Mouse (Mus musculus): ENCODE measurements around the gene Timd2.

Timd2 gene

GRCm38 (mm10) chr11:46665599-46666522 is 41.0 kb downstream of the Timd2 start:
- WGBS: 68% methylated on average over 6 of the region's 6 CpGs

- WGBS: 69% methylated on average over 4 of the region's 4 CpGs
Observed at GRCm38 (mm10) chr11:46663215-46663614, 43.6 kb downstream of the Timd2 start.

DNA sequence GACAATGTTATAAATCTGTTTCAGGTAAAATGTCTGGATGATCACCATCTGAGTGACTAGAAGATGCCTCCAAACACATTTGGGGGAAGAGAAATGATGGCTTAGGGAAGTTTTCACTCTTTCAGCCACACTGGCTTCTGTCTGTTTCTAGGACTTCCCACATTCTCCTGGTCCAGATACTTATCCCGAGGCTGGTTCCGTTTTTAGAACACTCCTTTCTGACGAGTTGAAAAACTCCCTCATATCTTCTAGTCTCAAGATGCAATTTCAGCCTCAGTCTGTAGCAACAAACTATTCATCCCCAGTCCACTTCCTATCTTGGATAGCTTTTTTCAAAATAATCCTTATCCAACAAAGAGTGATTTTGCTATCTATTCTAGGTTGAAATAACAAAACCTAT is 54.4 kb downstream of the Timd2 start:
- WGBS: 50% methylated on average over 3 of the region's 3 CpGs

- WGBS: 82% methylated on average over 3 of the region's 3 CpGs
Observed at GRCm38 (mm10) chr11:46649655-46650054, 57.2 kb downstream of the Timd2 start.

DNA sequence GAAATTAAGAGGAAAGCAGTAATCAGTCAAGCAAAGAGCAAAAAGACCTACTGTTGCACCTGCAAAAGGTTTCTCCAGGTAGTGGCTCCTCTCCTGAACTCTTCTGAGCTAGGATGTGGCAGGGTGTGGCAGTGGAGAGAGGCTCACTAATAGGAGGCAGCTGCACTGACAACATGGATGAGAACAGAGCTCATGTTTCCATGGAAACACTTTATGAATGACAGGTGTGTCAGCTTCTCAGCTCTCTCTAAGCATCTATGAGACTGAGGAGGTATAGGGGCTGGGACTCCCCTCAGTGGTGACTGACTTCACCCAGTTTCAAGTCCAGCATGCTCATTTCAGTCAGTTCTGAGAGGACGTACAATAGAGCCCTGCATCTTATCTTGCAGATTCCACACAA is 62.0 kb downstream of the Timd2 start:
- 61% methylated on average over 1 of the region's 1 CpGs for WGBS

DNA sequence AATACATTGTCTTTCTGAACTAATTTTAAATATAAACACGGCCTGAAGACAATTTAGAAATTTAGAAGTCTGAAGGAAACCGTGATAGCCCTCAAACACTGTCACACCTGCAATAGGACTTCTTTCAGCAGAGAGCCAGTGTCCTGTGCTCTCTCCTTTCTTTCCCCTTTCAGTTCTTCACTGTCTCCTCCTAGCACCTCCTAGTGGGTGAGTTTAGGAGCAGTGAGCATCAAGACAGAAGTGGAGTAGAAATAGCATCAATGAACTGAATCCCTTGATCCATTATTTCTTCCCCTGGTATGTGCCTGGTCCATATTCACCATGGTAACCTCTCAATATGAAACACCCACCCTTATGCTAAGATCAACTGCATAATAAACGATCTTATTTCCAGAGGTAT is 70.3 kb downstream of the Timd2 start:
- WGBS: 81% methylated on average over 3 of the region's 3 CpGs

DNA sequence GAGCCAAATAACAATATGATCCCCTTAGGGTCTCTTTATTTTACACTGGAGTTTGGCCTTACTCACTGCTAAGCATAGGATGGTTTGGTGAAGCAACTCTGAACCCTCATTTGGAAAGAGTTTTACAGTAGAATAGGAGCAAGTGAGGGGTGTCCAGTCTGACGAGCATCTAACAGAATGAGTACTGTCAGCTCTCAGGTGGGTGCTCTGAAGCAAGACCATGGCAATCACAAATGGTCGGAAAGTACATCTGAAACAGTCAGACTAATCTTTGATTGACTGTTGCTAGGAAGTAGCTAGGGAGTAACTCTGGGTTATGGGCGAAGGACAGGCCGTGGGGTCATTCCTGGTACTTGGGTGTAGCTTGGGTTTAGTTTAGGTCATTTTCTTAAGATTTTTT is 71.3 kb downstream of the Timd2 start:
- 92% methylated on average over 4 of the region's 4 CpGs for WGBS

DNA sequence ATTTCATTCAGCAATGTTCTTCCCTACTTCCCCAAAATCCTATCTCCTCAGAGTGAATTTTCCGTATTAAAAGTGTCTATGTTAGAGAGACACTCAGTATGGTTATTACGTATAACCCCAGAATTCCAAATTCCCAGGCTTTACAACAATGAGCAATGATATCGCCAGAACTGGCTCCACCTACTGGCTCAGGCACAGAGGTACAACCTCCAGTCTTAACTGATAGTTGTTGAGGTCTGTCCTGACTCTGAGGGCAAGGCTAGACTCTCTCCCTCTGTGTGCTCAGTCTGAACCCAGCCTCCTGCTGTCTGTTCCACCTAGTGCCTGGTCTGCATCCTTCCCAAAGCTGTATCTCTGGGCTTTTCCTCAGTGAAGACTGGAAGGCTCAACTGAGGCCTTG is 75.2 kb downstream of the Timd2 start:
- WGBS: 15% methylated on average over 3 of the region's 3 CpGs

DNA sequence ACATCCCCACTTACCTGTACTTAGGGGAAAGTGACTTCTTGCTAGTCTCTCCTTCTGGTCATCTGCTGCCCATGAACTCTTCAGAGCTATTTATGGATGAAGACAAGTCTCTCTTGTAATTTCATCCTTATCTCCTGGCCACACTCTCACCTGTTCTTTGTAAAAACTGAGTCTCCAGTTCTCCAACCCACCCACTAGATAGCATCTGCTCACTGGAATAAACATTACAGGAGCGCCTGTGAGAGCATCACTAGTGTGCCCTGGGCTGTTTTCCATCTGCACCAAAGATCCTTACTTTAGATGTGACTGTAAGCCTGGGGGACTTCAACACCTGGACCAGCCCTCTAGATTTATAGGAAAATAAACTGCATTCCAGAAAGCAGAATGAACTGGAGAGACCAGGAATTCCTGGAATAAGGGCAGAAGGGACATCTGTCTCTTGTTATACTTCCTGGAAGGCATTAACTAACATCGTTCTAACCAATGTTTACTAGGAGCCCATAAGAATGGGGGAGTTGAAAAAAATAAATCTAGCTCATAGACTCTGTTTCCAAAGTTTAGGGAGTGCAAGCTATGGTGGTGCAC is 77.6 kb downstream of the Timd2 start, which contains the start of gene Dppa1:
Dppa1 (minus strand) TSS at position 51 of the 585 bp plus-strand sequence.
- WGBS: 83% methylated on average over 2 of the region's 2 CpGs

- WGBS: 29% methylated on average over 7 of the region's 7 CpGs
Observed at GRCm38 (mm10) chr11:46620414-46621168, 86.3 kb downstream of the Timd2 start.

DNA sequence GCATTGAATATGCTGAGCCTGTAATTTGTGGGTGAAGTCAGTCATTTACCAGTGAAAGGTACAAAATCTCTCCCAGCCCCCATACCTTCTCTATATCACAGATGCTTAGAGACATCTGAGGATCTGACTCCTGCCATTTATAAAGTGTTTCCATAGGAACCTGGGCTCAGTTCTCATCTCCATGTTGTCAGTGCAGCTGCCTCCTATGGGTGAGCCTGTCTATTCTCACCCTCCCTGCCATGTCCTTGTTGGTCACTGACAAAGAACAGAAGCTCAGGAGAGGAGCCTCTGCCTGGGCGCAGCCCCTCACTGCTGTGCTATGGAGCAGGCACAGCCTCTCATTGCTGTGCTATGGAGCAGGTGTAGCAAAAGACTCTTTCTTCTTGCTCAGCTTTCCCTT is 86.9 kb downstream of the Timd2 start:
- 65% methylated on average over 1 of the region's 1 CpGs for WGBS
